Mouse (Mus musculus) heart, postnatal 25 days (tissue): Measurements from ENCODE around the gene Prx. TPM values are rescaled to one million over a fixed set of nuclear protein-coding genes. Genes with fewer than 3 reads are reported as not detected.

ENCODE experiments used
- DNase-seq: peaks from one replicate; pipeline ENCODE4 v3.0.0; 2022; ENCODE audit warnings: low spot score
- intact Hi-C: fragments of 180-260 bp; cut with DNase I; formaldehyde crosslinking; loops from one replicate; pipeline ENCODE4 v1.15.1; 2025
- total RNA-seq, 2 experiments: library from RNA; stranded (reverse); gene quantifications; 2 replicates each; pipeline ENCODE4 v1.2.3; 2021

The Prx gene
- total RNA-seq, 2 experiments from 2014 or later = 1.2 to 1.6 TPM

GRCm38 (mm10) chr7:27543065-27543464, 43.9 kb downstream of the Prx start:
- no peak for DNase-seq
- intact Hi-C loops = no loop called here

DNA sequence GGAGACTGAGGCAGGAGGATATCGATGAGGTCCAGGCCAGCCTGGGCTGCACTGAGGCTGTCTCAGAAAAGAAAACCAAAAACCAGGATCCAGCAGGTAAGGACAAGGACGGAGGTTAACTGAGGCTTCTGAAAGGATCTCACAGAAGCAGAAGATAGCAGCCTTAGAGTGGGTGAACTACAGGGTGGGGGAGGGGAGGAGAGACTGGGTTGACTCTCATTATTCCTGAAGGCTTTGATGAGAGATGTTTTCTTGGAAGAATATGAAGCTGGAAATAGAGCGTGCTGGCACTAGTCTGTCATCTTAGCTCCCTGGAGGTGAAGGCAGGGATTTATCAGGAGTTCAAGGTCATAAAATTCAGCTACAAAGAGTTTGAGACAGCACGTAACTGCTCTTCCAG, 44.7 kb downstream of the Prx start:
- DNase-seq = no peak
- intact Hi-C loops = no loop called here

DNA sequence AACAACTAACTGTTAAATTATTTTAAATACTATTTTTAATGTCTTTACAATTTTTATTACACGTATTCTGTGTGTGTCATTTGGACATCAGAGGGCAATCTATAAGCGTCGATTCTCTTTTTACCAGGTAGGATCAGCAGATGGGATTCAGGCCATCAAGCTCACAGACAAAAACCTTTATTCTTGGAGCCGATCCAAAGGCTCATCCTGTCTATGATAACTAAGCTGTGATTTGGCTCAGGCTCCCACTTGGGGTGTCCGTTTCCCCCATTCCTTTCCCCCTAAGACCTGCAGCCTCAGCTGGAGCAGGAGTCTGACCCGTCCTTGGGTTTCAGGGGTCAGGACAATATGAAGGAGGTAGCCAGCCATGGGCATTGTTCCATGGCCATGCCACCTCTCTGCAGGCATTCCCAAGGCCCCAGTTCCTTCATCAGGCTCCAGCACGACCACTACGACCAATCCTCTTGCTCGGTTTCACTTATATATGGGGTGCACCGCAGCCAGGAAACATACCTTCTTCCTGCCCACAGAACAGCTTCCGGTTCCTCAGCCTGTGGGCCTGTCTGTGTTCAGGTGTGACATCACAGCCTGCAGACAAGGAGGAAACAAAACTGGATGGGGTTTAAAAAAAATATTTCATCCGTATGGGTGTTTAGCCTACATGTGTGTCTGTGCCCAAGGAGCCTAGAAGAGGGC, 45.7 kb downstream of the Prx start:
- no peak for DNase-seq
- intact Hi-C loops = no loop called here

DNA sequence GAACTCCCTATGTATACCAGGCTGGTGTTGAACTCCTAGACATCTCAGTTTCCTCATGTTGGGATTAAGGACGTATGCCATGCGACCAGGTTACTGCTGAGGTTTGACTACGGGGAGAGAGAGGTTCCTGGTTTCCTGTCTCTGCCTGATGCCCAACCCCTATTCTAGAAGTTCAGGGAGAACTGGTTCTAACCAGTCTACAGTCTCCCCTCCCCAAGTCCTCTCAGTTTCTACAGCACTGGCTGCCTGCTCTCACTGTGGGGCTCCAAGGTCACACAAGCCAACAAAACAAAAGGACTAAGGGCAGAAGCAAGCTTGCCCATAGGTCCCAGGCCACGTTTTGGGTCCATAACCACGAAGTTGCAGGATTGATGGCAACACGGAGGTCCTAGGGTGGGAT, 50.5 kb downstream of the Prx start:
- intact Hi-C loops = no loop called here
- no peak for DNase-seq

DNA sequence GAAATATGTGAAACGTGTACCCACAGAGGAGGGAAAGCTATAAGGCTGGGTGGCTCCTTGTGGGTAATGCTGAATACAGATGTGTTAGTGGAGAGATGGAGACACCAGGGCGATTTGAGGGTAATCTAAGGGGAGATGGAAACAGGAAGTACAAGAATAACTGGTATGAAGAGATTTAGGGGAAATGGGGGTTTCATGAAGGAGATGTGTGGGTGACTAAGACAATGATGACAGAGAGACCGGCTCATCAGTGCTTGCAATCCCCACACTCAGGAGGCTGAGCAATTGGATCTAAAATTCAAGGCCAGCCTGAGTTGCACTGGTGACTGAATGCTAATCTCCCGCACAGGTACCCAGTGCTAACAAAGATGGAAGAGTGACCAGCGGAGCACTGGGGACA, 52.9 kb downstream of the Prx start:
- intact Hi-C loops = no loop called here
- DNase-seq = no peak

GRCm38 (mm10) chr7:27552931-27553513, 53.9 kb downstream of the Prx start, which contains the start of the genes Pld3 and 2310022A10Rik:
Pld3 (minus strand) TSS chr7:27553218.
2310022A10Rik (plus strand) TSS chr7:27553233.
- DNase-seq = peak; percentile 94
- intact Hi-C loops = no loop called here

DNA sequence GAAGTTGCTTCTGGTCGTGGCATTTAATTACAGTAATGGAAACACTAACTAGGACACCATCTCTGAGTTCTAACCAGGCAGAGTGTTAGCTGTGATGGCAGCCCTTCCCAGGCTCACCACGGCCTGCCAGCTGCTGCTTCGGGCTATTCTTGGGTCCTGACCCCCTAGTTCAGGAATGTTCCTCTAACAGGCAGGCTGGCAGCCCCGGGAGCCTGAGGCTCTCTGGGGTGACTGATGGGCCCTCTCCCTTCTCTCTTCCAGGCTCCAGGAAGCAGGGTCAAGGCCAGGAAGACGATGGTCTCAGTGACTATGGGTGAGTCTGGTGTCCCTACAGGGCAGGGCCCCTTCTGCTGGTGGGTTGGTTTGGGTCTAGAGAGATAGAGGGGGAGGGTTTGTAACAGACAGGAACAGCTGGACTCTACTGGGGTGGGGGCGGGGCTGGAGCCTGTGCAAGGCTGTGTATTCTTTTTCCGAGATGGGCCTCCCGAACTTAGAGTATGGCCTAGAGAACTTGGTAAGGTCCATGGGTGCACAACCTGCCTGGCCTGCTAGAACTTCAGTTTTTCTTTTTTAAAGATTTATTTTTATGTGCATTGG, 61.3 kb downstream of the Prx start:
- no peak for DNase-seq
- intact Hi-C loops = no loop called here

- DNase-seq = no peak
- intact Hi-C loops = no loop called here
These were observed 61.9 kb downstream of the Prx start for GRCm38 (mm10) chr7:27560978-27561377.

Other genes with a start within 250 kb of the Prx start
- 1 to 10 TPM; 4.5 to 5.3 TPM for gene Numbl, start 240.9 kb upstream of the Prx start, total RNA-seq
- 100 to 1,000 TPM; 210 to 247 TPM for gene Ltbp4, start 161.6 kb upstream of the Prx start, total RNA-seq
- 1 to 10 TPM; 6.4 to 8.2 TPM for gene Shkbp1, start 143.3 kb upstream of the Prx start, total RNA-seq
- not detected for gene Gm20479, start 141.9 kb upstream of the Prx start, total RNA-seq
- gene Sptbn4, start 51.6 kb upstream of the Prx start, total RNA-seq = under 1 TPM; 0.08 to 0.42 TPM
- gene Blvrb, start 51.3 kb upstream of the Prx start, total RNA-seq = 10 to 100 TPM; 30.1 to 30.5 TPM
- 1 to 10 TPM; 6.4 to 8.0 TPM for gene Sertad3, start 25.6 kb upstream of the Prx start, total RNA-seq
- gene Sertad1, start 12.4 kb upstream of the Prx start, total RNA-seq = 10 to 100 TPM in 1 of 2 experiments, 1 to 10 TPM in 1; 7.9 to 13.0 TPM
- gene Hipk4, start 23.9 kb downstream of the Prx start, total RNA-seq = under 1 TPM; 0.13 to 0.17 TPM
- gene Pld3, start 53.9 kb downstream of the Prx start, total RNA-seq = 10 to 100 TPM; 23.3 to 27.1 TPM
- gene 2310022A10Rik, start 53.9 kb downstream of the Prx start, total RNA-seq = 10 to 100 TPM; 64.6 to 71.9 TPM
- 100 to 1,000 TPM; 166 to 177 TPM for gene Akt2, start 92.2 kb downstream of the Prx start, total RNA-seq
- gene Ttc9b, start 154.6 kb downstream of the Prx start, total RNA-seq = not detected
- 10 to 100 TPM; 21.9 to 22.2 TPM for gene Map3k10, start 175.3 kb downstream of the Prx start, total RNA-seq
- under 1 TPM; 0.39 to 0.88 TPM for gene Zfp607b, start 190.0 kb downstream of the Prx start, total RNA-seq
- gene Zfp60, start 232.1 kb downstream of the Prx start, total RNA-seq = 1 to 10 TPM; 8.2 to 8.9 TPM